Mouse (Mus musculus) limb, embryonic 12.5 days (tissue): ENCODE results near the gene Dnal1. TPM values are rescaled to one million over a fixed set of nuclear protein-coding genes. Genes with fewer than 3 reads are reported as not detected.
"Not testable (repeated sequence)": the region's sequence is repeated elsewhere in the genome, so short reads cannot be mapped to it uniquely, and the experiment has no call there.

ENCODE experiments used
- ATAC-seq: fragments of 200-750 bp; cut with Nextera tagmentation; 2 replicates; pipeline ENCODE4 v1.8.0; 2017; ENCODE audit warnings: low read depth, moderate TSS enrichment; ENCODE audit not compliant: insufficient number of reproducible peaks, insufficient read depth, low FRiP score, low TSS enrichment
- H3K27ac ChIP-seq: fragments of 300-500 bp; sonication (generic); 2 replicates; pipeline ENCODE4 v1.5.1; 2016; ENCODE audit warnings: mild to moderate bottlenecking, moderate library complexity
- H3K27me3 ChIP-seq: fragments of 300-500 bp; sonication (generic); 2 replicates; pipeline ENCODE4 v1.6.1; 2016; ENCODE audit warnings: mild to moderate bottlenecking, moderate library complexity
- H3K36me3 ChIP-seq: fragments of 300-500 bp; sonication (generic); 2 replicates; pipeline ENCODE4 v1.6.1; 2016; ENCODE audit warnings: mild to moderate bottlenecking, moderate library complexity
- H3K4me1 ChIP-seq: fragments of 300-500 bp; sonication (generic); replicated peaks from 2 replicates; pipeline ENCODE4 v1.6.1; 2016
- H3K4me2 ChIP-seq: fragments of 300-500 bp; sonication (generic); 2 replicates; pipeline ENCODE4 v1.6.1; 2016; ENCODE audit warnings: mild to moderate bottlenecking, moderate library complexity
- H3K4me3 ChIP-seq: fragments of 300-500 bp; sonication (generic); replicated peaks from 2 replicates; pipeline ENCODE4 v1.5.1; 2016; ENCODE audit warnings: mild to moderate bottlenecking
- H3K9ac ChIP-seq: fragments of 300-500 bp; sonication (generic); replicated peaks from 2 replicates; pipeline ENCODE4 v1.6.1; 2016; ENCODE audit warnings: mild to moderate bottlenecking, moderate library complexity
- H3K9me3 ChIP-seq: fragments of 300-500 bp; sonication (generic); 2 replicates; pipeline ENCODE4 v1.6.1; 2016; ENCODE audit warnings: mild to moderate bottlenecking, moderate library complexity
- WGBS: fragments of 180-500 bp; shearing (Covaris S2); methylation state at CpG from one replicate; pipeline ENCODE4 v1.1.7; 2016; 5-methylcytosine and 5-hydroxymethylcytosine counted together
- polyA plus RNA-seq: library from polyadenylated mRNA; unstranded; fragments of >200 nt; fragmentation: Nextera tagmentation; extraction: Ambion mirVana; gene quantifications from 2 replicates; pipeline ENCODE4 v1.2.1, GENCODE M21; 2016

Dnal1 gene
- polyA plus RNA-seq, 1 experiment from 2014 or later, result 7.7 TPM

DNA sequence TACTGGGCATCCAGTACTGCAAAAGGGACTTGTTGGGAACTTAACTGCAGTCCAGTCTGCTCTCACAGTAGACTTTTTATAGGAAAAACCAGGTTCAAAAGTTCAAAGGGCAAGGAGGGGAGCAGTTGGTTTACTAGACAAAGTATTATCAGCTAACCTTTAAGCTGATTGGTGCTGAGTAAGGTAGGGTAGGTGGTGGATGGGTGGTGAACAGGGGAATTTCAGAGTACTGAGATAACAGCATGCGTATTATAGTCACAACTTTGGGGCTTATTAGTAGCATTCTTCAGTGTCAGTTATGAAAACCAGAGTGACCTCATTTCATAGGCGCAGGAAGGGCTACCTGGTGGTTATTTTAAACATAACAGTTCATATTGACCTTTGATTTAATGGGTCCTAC is 14.6 kb upstream of the Dnal1 start:
- Histone ChIP-seq H3K4me3 (no peak overlapping the region), H3K4me2 (no peak overlapping the region), H3K9me3 (peaks cover 8% of the 10 kb centered on the region; the same call in 1 of the 2 replicates), H3K4me1 (no peaks in the 10 kb centered on the region), H3K27me3 (no peaks in the 10 kb centered on the region), H3K36me3 (no peaks in the 10 kb centered on the region), H3K27ac (no peak overlapping the region), H3K9ac (no peak overlapping the region)
- 94% methylated on average over 2 of the region's 2 CpGs for WGBS
- no peak for ATAC-seq

- H3K9ac ChIP-seq, result no peak overlapping the region
- 71% methylated on average over 1 of the region's 1 CpGs for WGBS
- peaks cover 6% of the 10 kb centered on the region; the same call in 1 of the 2 replicates for H3K9me3 ChIP-seq
- ATAC-seq, result no peak
- no peaks in the 10 kb centered on the region for H3K27me3 ChIP-seq
- H3K27ac ChIP-seq, result no peak overlapping the region
- H3K4me2 ChIP-seq, result peak overlapping the region; percentile 74; the same call in 1 of the 2 replicates
- H3K36me3 ChIP-seq, result no peaks in the 10 kb centered on the region
- no peaks in the 10 kb centered on the region for H3K4me1 ChIP-seq
- H3K4me3 ChIP-seq, result no peak overlapping the region
Measured at GRCm38 (mm10) chr12:84100071-84100470, 14.1 kb upstream of the Dnal1 start.

GRCm38 (mm10) chr12:84100604-84101492 is 13.3 kb upstream of the Dnal1 start, which contains the start of gene Acot6:
Acot6 (plus strand) TSS chr12:84100654.
- not testable (repeated sequence) for H3K27me3 ChIP-seq, H3K9me3 ChIP-seq, H3K4me1 ChIP-seq, H3K27ac ChIP-seq, H3K36me3 ChIP-seq
- Histone ChIP-seq H3K9ac (peak within 1 kb of the TSS; percentile 71), H3K4me3 (peak within 1 kb of the TSS; percentile 51), H3K4me2 (peak within 1 kb of the TSS; percentile 74)
- 0 out of 2 replicates have a peak, but pooled peaks have one; percentile 31 for ATAC-seq
- WGBS, result under 1% methylated on average over 76 of the region's 80 CpGs

DNA sequence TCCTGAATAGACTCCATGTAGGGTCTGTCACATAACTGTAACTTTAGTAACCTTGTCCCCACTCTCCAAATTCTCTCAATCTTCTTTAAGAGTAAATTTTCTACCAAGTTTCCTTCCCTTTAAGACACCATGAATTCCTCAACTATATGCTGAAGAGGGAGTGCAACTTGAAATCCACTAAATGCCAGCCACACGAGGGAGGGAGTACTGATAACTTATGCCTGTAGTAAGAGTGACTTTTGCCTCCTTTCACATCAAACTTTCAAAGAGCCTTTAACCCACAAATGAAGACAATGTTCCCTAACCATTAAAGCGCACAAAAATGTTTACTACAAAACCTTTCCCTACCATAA is 12.7 kb upstream of the Dnal1 start:
- no peaks in the 10 kb centered on the region for H3K9me3 ChIP-seq
- no peak overlapping the region for H3K27ac ChIP-seq
- no peaks in the 10 kb centered on the region for H3K36me3 ChIP-seq
- H3K4me3 ChIP-seq, result peak overlapping the region; percentile 51
- no peak overlapping the region for H3K9ac ChIP-seq
- no peak for ATAC-seq
- H3K4me1 ChIP-seq, result no peaks in the 10 kb centered on the region
- 54% methylated on average over 2 of the region's 2 CpGs for WGBS
- peak overlapping the region; percentile 74 for H3K4me2 ChIP-seq
- no peaks in the 10 kb centered on the region for H3K27me3 ChIP-seq

- ATAC-seq, result no peak
- Histone ChIP-seq H3K4me2 (no peak overlapping the region), H3K4me1 (no peaks in the 10 kb centered on the region), H3K9me3 (no peaks in the 10 kb centered on the region), H3K4me3 (no peak overlapping the region), H3K27me3 (no peaks in the 10 kb centered on the region), H3K9ac (no peak overlapping the region), H3K36me3 (no peaks in the 10 kb centered on the region), H3K27ac (no peak overlapping the region)
- whole genome bisulfite sequencing, result 72% methylated on average over 3 of the region's 3 CpGs
Measured at GRCm38 (mm10) chr12:84107012-84107411, 7.2 kb upstream of the Dnal1 start.

GRCm38 (mm10) chr12:84107692-84108091 is 6.5 kb upstream of the Dnal1 start:
- Histone ChIP-seq H3K27me3 (no peaks in the 10 kb centered on the region), H3K9me3 (no peaks in the 10 kb centered on the region), H3K9ac (no peak overlapping the region), H3K4me2 (no peak overlapping the region), H3K4me1 (no peaks in the 10 kb centered on the region), H3K36me3 (no peaks in the 10 kb centered on the region), H3K4me3 (no peak overlapping the region), H3K27ac (no peak overlapping the region)
- WGBS, result 60% methylated on average over 1 of the region's 1 CpGs
- no peak for ATAC-seq

DNA sequence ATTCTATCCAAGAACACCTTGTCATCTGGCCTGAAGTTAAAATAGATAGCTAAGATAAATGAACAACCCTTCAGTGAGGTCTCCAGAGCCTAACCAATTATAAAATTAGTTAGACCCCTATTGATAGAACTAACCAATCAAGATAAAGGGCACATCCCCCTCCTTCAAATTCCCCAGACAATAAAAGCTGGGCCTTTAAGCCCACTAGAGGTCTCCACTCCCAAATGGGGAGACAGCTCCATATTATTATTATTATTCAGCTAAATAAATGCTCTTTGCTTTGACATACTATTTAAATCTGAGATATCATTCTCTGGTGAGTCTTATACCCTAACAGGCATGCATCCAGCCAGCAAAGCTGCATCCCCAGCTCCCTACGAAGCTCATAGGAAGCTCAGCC is 4.2 kb upstream of the Dnal1 start:
- Histone ChIP-seq H3K4me3 (no peak overlapping the region), H3K4me2 (no peak overlapping the region), H3K9ac (no peak overlapping the region), H3K9me3 (no peaks in the 10 kb centered on the region), H3K27me3 (no peaks in the 10 kb centered on the region), H3K36me3 (no peaks in the 10 kb centered on the region), H3K27ac (no peak overlapping the region), H3K4me1 (peaks cover 2% of the 10 kb centered on the region)
- ATAC-seq, result no peak
- WGBS, result 74% methylated on average over 1 of the region's 1 CpGs

- peaks cover 8% of the 10 kb centered on the region for H3K4me1 ChIP-seq
- H3K36me3 ChIP-seq, result no peaks in the 10 kb centered on the region
- 85% methylated on average over 4 of the region's 4 CpGs for WGBS
- H3K27me3 ChIP-seq, result no peaks in the 10 kb centered on the region
- ATAC-seq, result no peak
- H3K4me3 ChIP-seq, result no peak overlapping the region
- H3K9me3 ChIP-seq, result no peaks in the 10 kb centered on the region
- H3K4me2 ChIP-seq, result no peak overlapping the region
- H3K9ac ChIP-seq, result no peak overlapping the region
- no peak overlapping the region for H3K27ac ChIP-seq
Measured at GRCm38 (mm10) chr12:84110814-84111213, 3.4 kb upstream of the Dnal1 start.

DNA sequence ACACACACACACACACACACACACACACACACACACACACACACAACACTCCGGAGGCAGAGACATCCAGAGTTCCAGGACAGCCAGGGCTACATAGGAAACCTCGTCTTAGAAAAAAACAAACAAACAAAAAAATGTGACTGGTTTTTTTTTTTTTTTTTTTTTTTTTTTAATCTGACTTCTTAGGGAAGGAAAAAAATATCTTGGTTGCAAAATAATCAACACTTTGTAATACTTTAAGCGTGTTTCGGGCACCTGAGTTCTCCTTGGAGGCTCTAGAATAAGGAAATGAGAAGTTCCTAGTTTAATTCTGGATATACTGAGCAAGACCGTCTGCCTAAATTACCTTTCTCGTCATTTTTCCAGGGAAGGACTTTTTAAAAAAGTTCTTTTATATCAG is 490 bp upstream of the Dnal1 start:
- Histone ChIP-seq H3K4me3 (peak overlapping the region; percentile 76), H3K27me3 (no peaks in the 10 kb centered on the region), H3K36me3 (no peaks in the 10 kb centered on the region), H3K9ac (no peak overlapping the region), H3K9me3 (no peaks in the 10 kb centered on the region), H3K4me2 (peak overlapping the region; percentile 52), H3K4me1 (peaks cover 8% of the 10 kb centered on the region), H3K27ac (no peak overlapping the region)
- 63% methylated on average over 6 of the region's 6 CpGs for WGBS
- ATAC-seq, result no peak

- no peak overlapping the region for H3K4me2 ChIP-seq
- H3K36me3 ChIP-seq, result 0 out of 2 replicates have a peak, but pooled peaks cover 3% of the 10 kb centered on the region
- H3K9me3 ChIP-seq, result no peaks in the 10 kb centered on the region
- ATAC-seq, result no peak
- 94% methylated on average over 5 of the region's 5 CpGs for WGBS
- no peak overlapping the region for H3K4me3 ChIP-seq
- peaks cover 8% of the 10 kb centered on the region for H3K4me1 ChIP-seq
- no peak overlapping the region for H3K27ac ChIP-seq
- H3K9ac ChIP-seq, result no peak overlapping the region
- no peaks in the 10 kb centered on the region for H3K27me3 ChIP-seq
Measured at GRCm38 (mm10) chr12:84119584-84119983, 5.4 kb downstream of the Dnal1 start.

- WGBS, result 82% methylated on average over 12 of the region's 12 CpGs
- ATAC-seq, result no peak
- no peaks in the 10 kb centered on the region for H3K4me1 ChIP-seq
- H3K4me2 ChIP-seq, result no peak overlapping the region
- no peak overlapping the region for H3K4me3 ChIP-seq
- no peak overlapping the region for H3K9ac ChIP-seq
- H3K9me3 ChIP-seq, result no peaks in the 10 kb centered on the region
- H3K27ac ChIP-seq, result no peak overlapping the region
- peaks cover 45% of the 10 kb centered on the region for H3K36me3 ChIP-seq
- H3K27me3 ChIP-seq, result no peaks in the 10 kb centered on the region
Measured at GRCm38 (mm10) chr12:84125892-84126291, 11.7 kb downstream of the Dnal1 start.

GRCm38 (mm10) chr12:84126899-84127298 is 12.7 kb downstream of the Dnal1 start:
- no peak overlapping the region for H3K9ac ChIP-seq
- H3K27ac ChIP-seq, result no peak overlapping the region
- no peaks in the 10 kb centered on the region for H3K4me1 ChIP-seq
- 77% methylated on average over 2 of the region's 2 CpGs for WGBS
- no peak overlapping the region for H3K4me3 ChIP-seq
- no peak overlapping the region for H3K4me2 ChIP-seq
- H3K9me3 ChIP-seq, result no peaks in the 10 kb centered on the region
- H3K36me3 ChIP-seq, result peaks cover 53% of the 10 kb centered on the region
- H3K27me3 ChIP-seq, result no peaks in the 10 kb centered on the region
- no peak for ATAC-seq
